Mouse (Mus musculus) intestine, embryonic 14.5 days (tissue): ENCODE results near the gene Gm3252. TPM values are rescaled to one million over a fixed set of nuclear protein-coding genes. Genes with fewer than 3 reads are reported as not detected.
"Not testable (repeated sequence)": the region's sequence is repeated elsewhere in the genome, so short reads cannot be mapped to it uniquely, and the experiment has no call there.

Experiments used
- ATAC-seq: fragments of 200-750 bp; cut with Nextera tagmentation; replicated peaks from 2 replicates; pipeline ENCODE4 v1.8.0; 2017; ENCODE audit warnings: low read depth, moderate number of reproducible peaks, moderate TSS enrichment, moderate library complexity; ENCODE audit not compliant: low FRiP score, low TSS enrichment
- DNase-seq: peaks from one replicate; pipeline ENCODE4 v3.0.0-alpha.2; 2018; ENCODE audit warnings: low spot score
- H3K27ac ChIP-seq: fragments of 300-500 bp; sonication (generic); 2 replicates; pipeline ENCODE4 v1.5.1; 2014; ENCODE audit warnings: low read depth, mild to moderate bottlenecking, control low read depth
- H3K27me3 ChIP-seq: fragments of 300-500 bp; sonication (generic); replicated peaks from 2 replicates; pipeline ENCODE4 v1.6.1; 2014; ENCODE audit warnings: low read length, control low read depth; ENCODE audit not compliant: control insufficient read depth, insufficient read depth
- H3K36me3 ChIP-seq: fragments of 300-500 bp; sonication (generic); 2 replicates; pipeline ENCODE4 v1.6.1; 2014; ENCODE audit warnings: low read length, control low read depth; ENCODE audit not compliant: control insufficient read depth, insufficient read depth
- H3K4me1 ChIP-seq: fragments of 300-500 bp; sonication (generic); replicated peaks from 2 replicates; pipeline ENCODE4 v1.6.1; 2014; ENCODE audit warnings: low read length, control low read depth, mixed read lengths; ENCODE audit not compliant: control insufficient read depth, insufficient read depth
- H3K4me2 ChIP-seq: fragments of 300-500 bp; sonication (generic); 2 replicates; pipeline ENCODE4 v1.6.1; 2014; ENCODE audit warnings: low read length
- H3K4me3 ChIP-seq: fragments of 300-500 bp; sonication (generic); 2 replicates; pipeline ENCODE4 v1.5.1; 2014; ENCODE audit warnings: low read depth, low read length, control low read depth, mixed read lengths
- H3K9ac ChIP-seq: fragments of 300-500 bp; sonication (generic); 2 replicates; pipeline ENCODE4 v1.6.1; 2014; ENCODE audit warnings: mild to moderate bottlenecking, low read length
- H3K9me3 ChIP-seq: fragments of 300-500 bp; sonication (generic); 2 replicates; pipeline ENCODE4 v1.6.1; 2016; ENCODE audit warnings: low read length, control low read depth; ENCODE audit not compliant: control insufficient read depth
- WGBS: fragments of 180-500 bp; shearing (Covaris S2); extraction: QIAGEN DNeasy Blood & Tissue Kit; methylation state at CpG from one replicate; pipeline ENCODE4 v1.1.7; 2014; 5-methylcytosine and 5-hydroxymethylcytosine counted together
- polyA plus RNA-seq: library from polyadenylated mRNA; unstranded; fragments of >200 nt; fragmentation: Nextera tagmentation; extraction: Ambion mirVana; gene quantifications from 2 replicates; pipeline ENCODE4 v1.2.1, GENCODE M21; 2014

Gm3252 gene
- polyA plus RNA-seq = 0.14 and 0.44 TPM in 2 replicates

DNA sequence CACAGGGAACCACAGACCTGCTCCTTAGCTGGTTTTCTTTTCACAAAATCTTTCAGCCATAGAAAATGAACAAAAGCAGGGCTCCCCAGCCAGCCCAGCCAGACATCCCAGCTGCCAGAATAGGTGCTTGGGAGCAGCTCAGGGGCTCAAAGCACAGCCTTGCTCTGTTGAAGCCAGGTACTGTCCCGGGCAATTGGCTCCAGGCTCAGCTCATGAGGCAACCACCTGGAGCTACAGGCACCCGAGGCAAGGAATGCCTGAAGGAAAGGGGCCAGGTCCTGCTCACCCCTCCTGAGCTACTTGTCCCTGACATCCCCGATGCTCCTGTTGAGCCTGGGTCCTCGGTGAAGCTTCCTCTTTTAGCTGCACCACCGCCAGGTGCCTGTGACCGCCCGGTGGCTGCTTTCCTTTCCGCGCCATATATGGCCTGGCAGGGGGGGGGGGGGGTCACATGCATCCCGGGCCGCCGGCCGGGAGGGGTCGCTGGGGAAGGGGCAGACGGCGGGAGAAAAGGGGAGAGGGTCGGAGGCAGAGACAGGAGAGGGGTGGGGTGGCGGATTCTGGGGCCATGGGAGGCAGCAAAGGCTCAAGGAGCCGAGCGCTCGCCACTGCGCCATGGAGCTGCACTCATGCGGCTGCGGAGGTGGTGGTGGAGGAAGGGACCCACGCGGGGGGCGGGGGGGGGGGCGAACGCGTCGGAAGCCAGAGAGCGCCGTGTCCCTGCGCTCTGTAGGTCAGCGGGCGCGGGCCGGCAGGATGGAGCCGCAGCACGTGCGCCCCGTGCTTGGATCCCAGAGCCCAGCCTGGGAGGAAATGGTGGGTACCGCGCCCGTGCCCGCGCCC, at the start of gene Gm3252:
Gene Gm3252, plus strand, starts transcription at position 738 of the 843 bp plus-strand sequence.
- Histone ChIP-seq H3K4me2 (peak within 1 kb of the TSS; percentile 29; the same call in 1 of the 2 replicates), H3K4me3 (0 out of 2 replicates have a peak within 1 kb of the TSS, but pooled peaks have one; percentile 11)
- H3K9me3 ChIP-seq, H3K4me1 ChIP-seq, H3K9ac ChIP-seq, ATAC-seq, H3K27ac ChIP-seq, H3K27me3 ChIP-seq, H3K36me3 ChIP-seq: not testable (repeated sequence)
- 6% methylated on average over 6 of the region's 47 CpGs for WGBS
- DNase-seq = peak; percentile 37

DNA sequence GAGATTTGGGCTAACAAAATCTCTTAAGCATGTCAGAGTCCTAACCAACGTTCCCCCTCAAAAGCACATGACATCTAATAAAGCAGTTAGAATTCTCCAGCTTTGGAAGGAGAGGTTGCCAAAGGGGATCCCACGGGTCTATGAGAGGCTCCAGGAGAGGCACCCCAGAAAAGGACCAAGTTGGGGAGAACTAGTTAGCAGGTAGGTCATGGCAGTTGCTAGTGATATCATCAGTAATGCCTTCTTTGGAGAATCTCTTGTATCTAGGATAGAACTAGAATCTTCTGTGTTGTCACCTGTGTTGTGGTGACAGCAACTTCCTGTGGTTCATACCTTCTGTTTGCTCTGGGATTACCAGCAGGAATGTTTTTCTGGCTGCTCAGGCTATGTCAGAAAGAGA, 17.6 kb upstream of the Gm3252 start, which contains the start of gene Gm7876:
Gene Gm7876, plus strand, starts transcription at position 301 of the 400 bp plus-strand sequence.
- 89% methylated on average over 1 of the region's 2 CpGs for WGBS
- DNase-seq, H3K36me3 ChIP-seq, H3K4me2 ChIP-seq, H3K27me3 ChIP-seq, H3K4me1 ChIP-seq, H3K27ac ChIP-seq, H3K4me3 ChIP-seq, H3K9ac ChIP-seq, ATAC-seq, H3K9me3 ChIP-seq: not testable (repeated sequence)

DNA sequence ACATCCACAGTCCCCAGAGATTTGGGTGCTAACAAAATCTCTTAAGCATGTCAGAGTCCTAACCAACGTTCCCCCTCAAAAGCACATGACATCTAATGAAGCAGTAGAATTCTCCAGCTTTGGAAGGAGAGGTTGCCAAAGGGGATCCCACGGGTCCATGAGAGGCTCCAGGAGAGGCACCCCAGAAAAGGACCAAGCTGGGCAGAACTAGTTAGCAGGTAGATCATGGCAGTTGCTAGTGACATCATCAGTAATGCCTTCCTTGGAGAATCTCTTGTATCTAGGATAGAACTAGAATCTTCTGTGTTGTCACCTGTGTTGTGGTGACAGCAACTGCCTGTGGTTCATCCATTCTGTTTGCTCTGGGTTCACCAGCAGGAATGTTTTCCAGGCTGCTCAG, 49.5 kb downstream of the Gm3252 start, which contains the start of gene Gm9602:
Gene Gm9602, plus strand, starts transcription at position 301 of the 400 bp plus-strand sequence.
- not testable (repeated sequence) for ATAC-seq, H3K4me3 ChIP-seq, H3K4me1 ChIP-seq, H3K36me3 ChIP-seq, H3K9me3 ChIP-seq, H3K27ac ChIP-seq, DNase-seq, H3K9ac ChIP-seq, H3K4me2 ChIP-seq, H3K27me3 ChIP-seq
- 33% methylated on average over 1 of the region's 2 CpGs for WGBS

Other genes with a start within 250 kb of the Gm3252 start
- gene Gm3182, start 245.0 kb upstream of the Gm3252 start, polyA plus RNA-seq = not detected in 2 replicates
- not detected in 2 replicates for gene Gm3047, start 171.4 kb upstream of the Gm3252 start, polyA plus RNA-seq
- not detected in 2 replicates for gene Gm8159, start 94.4 kb upstream of the Gm3252 start, polyA plus RNA-seq
- gene Gm3239, start 62.6 kb upstream of the Gm3252 start, polyA plus RNA-seq = 0.16 TPM in 1 of 2 replicates, not detected in the other
- not detected in 2 replicates for gene Gm7876, start 17.5 kb upstream of the Gm3252 start, polyA plus RNA-seq
- gene Gm9602, start 49.6 kb downstream of the Gm3252 start, polyA plus RNA-seq = not detected in 2 replicates
- gene Gm3269, start 111.3 kb downstream of the Gm3252 start, polyA plus RNA-seq = not detected in 2 replicates
- gene Gm3264, start 128.8 kb downstream of the Gm3252 start, polyA plus RNA-seq = 0.64 and 0.89 TPM in 2 replicates
- not detected in 2 replicates for gene Gm3278, start 165.6 kb downstream of the Gm3252 start, polyA plus RNA-seq